Mouse (Mus musculus) heart, postnatal 4 days (tissue): ENCODE data around the gene Srsf5. TPM values are rescaled to one million over a fixed set of nuclear protein-coding genes. Genes with fewer than 3 reads are reported as not detected.
"Not testable (repeated sequence)": the region's sequence is repeated elsewhere in the genome, so short reads cannot be mapped to it uniquely, and the experiment has no call there.

Experiments used
- DNase-seq: peaks from one replicate; pipeline ENCODE4 v3.0.0; 2021
- total RNA-seq, 2 experiments: library from RNA; stranded (reverse); gene quantifications; 2 replicates each; pipeline ENCODE4 v1.2.3; 2021

Srsf5 gene
- total RNA-seq, 2 experiments from 2014 or later, result 317 to 328 TPM

DNA sequence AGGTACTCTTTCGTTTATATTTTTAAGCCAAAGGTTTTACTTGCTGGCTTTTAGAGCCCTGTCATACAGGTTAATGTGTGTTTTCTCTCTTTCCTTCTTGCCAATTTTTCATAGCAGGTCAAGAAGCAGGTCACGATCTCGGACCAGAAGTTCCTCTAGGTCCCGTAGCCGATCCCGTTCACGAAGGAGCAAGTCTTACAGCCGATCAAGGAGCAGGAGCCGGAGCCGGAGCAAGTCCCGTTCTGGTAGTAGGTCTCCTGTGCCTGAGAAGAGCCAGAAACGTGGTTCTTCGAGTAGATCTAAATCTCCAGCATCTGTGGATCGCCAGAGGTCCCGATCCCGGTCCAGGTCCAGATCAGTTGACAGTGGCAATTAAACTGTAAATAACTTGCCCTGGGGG is 4.3 kb downstream of the Srsf5 start:
- DNase-seq, result not testable (repeated sequence)

DNA sequence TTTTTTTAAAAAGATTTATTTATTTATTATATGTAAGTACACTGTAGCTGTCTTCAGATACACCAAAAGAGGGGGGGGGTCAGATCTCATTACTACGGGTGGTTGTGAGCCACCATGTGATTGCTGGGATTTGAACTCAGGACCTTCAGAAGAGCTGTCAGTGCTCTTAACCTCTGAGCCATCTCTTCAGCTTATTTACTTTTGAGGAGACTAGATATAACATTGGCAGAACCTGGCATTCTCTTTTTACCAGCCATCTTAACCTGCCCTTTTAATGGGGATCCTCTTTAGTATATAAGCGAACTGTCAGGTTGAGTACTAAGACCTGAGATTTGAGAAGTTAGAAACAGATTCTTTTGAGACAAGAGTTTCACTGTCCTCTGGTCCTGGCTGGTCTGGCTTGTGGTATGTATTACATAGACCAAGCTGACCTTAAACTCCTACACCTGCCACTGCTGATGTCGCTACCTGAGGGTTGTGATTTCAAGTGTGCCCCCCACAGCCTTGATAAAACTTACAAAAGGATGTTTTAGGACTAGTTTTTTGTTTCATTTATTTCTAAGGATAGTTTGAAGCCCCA is 6.4 kb downstream of the Srsf5 start:
- no peak for DNase-seq

DNA sequence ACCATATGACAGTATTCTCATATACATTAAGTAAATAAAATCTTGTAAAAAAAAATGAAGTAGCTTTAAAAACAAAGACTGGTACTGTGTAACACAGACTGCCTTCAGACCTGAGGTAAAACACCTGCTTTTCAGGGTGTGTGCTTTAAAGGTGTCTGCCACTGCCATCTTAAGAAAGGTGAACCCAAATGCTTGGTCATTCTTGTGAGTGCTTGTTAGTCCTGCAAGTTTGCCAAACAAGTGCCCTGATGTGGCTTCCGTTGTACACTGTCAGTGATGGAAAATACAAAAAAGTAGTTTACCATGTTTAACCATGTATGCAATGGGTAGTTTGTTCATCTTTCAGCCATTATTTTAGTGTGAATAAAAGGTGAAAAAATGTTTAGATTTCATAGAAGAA is 7.2 kb downstream of the Srsf5 start:
- no peak for DNase-seq

DNA sequence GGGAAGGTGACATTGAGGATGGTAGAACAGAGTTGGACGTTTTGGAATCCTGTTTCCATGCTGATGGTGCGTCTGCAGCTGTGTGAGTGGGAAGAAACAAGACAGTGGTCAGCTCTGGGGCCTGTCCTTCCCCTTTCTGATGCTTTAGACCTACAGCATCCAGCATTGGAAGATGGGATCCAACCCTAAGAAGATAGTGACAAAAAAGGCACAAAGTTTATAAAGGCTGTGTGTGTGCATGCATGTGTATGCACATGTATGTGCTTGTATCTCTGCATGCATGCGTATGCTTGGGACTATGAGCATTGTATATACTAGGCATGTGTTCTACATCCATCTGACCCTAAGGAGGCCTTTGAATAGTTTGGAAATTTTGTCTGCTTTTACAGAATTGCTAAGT is 10.7 kb downstream of the Srsf5 start:
- DNase-seq, result no peak

DNA sequence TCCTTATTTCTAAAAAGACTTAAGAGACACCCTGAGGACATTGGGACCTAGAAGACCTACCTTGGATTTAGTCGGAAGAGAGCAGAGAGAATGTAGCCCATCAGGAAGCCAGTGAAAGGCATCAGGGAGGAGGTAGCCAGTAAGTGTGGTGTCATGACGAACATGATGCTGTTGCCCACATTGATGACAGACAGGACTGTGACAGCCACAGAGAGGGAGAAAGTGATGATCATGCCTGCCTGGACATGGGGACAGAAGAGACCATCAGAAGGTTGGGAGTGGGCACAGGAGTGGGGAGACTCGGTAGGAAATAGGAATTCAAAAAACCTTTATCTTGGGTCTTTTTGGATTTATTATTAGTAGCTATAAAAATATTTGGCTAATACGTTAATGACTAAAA is 12.7 kb downstream of the Srsf5 start:
- no peak for DNase-seq

DNA sequence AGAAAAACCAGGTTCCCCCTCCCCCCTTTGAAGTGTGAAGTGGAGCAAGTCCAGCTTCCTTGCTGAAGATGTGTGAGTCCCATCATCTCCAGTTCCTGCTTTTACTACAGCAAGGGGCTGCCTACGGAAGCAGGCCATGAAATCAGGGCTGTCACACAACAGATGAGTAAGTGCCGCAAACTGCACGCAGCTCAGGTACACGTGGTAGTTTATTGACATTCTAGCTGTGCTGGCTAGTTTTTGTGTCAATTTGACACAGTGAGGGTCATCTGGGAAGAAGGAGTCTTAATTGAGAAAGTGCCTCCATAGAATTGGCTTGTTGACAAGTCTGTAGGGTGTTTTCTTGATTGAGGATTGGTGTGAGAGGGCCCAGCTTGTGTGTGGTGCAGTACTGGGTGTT is 17.3 kb downstream of the Srsf5 start:
- no peak for DNase-seq

DNA sequence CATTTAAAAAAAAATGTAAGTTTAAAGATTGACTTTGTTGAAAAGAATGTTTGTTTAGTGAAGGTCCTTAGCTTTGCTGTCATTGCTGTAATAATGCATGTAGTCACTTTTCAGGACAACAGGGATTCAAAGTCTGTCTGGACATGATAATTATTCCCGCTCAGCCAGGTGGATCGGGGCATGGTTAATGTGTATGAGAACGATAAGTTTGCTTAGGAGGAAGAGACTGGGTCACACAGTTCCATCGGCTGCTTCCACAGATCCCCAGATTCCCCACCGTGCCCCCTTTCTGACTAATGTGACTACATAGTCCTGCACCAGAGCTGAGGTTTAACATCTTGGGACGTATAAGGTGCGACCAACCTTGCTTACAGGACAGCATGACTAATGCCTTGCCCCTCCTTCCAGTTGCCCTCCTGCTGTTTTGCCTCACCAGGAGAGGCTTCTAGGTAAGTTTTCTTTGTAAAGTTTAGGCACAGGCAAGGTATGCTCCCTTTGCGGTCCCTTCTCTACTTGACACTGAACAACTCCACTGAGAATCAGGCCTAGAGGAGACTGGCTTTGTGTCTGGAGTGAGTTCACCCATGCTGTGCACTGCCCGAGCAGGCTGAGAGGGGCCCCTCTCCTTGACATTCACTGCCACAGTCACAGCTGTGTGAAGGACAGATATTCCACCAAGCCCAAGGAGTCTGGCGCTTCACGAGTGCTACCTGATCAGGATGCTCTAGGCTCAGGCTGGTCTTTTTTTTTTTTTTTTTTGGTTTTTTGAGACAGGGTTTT is 20.9 kb downstream of the Srsf5 start:
- no peak for DNase-seq

DNA sequence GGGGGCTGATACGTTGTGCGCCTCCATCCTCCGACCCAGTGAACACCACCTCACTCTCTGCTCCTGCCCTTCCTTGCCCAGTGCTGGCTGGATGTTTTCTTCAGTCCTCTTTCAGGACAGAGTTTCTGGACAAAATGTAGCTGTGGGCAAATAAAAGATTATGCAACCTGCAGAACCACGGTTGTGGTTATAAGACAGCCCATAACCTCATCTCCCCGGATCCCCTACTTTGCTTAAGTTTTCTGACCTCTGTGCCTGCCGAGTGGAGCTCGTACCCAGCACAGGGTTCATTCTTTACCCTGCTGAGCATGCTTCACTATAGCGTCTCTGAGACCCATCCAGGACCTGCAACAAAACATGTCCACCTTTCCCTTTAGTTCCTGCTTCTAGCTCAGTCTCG is 22.6 kb downstream of the Srsf5 start:
- DNase-seq, result no peak

DNA sequence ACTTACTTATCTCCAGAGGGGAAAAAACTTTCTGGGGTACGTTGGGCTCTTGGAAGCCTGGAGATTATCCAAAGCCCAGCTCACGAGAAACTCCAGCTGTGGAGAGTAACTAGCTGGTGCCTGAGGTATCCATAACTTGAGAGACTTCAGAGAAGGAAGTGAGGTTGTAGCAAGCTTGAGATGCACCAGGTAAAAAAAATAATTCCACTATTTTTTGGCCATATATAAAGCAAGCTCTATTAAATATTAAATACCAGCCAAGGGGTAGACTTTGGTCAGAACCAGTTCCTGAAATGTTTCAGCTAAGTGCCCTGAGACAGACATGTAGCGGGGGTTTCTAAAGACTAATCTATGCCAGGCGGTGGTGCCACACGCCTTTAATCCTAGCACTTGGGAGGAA is 23.3 kb downstream of the Srsf5 start, which contains the start of gene Slc10a1:
Gene Slc10a1 (minus strand): TSS at position 101 of the 400 bp plus-strand sequence.
- no peak for DNase-seq

DNA sequence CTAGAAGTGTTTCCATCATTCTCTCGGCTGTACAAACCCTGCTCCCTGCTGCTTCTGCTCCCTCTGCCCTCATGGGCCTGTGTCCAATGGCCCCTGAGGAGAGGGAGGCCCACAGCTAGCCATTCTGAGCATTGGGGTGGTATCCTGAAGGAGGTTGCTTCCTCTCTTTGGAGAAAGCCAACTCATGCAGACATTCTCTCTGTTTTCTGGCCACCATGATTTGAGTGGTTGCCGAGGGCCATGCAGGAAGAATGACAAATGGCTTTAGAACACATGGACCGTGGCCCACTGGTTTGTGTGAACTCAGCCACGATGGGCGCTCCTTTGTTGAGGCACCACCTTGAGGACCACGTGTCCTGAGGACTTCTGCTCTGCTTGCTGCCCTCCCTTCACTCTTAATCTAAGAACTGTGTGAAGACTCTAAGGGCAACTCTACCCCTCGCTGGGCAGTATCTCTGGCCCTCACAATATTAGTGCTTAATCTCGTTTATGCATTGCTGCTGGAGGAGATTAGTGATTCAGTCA is 24.9 kb downstream of the Srsf5 start:
- no peak for DNase-seq

DNA sequence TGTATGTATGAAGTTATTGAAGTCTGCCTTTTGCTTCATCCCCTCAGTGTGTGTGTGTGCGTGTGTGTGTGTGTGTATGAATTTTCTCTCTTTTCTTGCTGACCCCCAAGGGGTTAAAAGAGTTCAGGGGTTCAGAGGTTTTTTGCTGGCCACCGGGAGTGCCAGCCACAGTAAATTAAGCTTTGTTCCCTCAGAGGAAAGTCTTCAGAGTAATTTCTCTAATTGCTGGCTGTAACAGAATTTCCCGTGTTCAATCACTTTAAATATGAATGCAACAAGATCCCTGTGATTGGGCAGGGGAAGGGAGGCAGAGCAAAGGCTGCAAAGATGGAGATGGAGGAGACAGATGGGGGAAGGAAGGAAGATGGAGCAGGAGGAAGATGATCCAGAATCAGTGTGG is 26.5 kb downstream of the Srsf5 start:
- DNase-seq, result no peak

DNA sequence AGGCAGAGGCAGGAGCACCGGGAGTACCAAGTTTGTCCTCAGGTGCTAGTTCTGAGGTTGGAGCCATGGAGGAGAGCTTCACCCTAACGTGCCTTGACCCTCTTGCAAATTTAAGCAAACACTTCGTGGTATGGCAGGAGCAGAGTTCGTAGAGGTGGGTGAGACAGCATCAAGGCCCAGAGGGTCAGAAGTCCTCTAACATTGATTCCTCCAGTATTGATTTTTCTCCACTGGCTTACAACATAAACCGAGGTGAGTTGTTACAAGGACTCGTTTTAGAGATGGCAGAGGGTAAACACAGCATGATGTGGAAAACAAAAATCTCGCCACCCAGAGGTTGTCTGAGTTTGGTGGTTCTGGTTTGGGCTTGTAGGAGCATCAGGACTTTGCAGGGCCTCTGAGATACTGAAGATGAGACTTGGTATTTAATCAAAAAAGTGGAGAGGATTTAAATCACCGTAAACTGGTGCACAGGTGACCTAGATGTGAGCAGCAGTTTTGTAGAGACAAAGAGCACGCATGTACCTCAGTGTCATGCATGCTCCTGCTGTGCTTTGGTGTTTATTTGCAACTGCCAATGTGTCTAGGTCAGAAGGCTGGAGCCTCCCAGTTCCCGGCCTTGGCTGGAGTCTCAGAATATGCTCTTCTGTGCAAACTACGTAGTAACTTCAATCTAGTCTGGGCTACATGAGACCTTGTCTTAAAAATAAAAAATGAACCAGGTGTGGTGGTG is 30.8 kb downstream of the Srsf5 start:
- DNase-seq, result no peak

DNA sequence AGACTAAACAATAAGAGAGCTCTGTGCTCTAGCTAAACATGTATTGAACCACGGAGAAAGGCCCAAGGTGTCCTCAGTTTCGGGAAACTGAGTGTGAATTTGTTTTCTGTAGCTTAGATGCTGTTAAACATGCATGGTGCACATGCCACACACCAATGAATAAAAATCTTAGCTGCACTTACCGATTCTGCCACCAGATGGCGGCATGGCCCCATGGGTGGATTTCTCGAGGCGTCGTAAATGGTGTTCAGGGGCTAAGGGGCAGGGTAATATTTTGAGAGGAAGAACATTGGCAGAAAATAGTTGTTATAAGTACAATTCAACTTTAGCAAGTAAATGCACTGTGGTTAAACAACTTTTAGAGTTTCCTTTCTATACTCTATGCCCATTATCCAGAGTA is 37.0 kb downstream of the Srsf5 start:
- DNase-seq, result peak; percentile 82

DNA sequence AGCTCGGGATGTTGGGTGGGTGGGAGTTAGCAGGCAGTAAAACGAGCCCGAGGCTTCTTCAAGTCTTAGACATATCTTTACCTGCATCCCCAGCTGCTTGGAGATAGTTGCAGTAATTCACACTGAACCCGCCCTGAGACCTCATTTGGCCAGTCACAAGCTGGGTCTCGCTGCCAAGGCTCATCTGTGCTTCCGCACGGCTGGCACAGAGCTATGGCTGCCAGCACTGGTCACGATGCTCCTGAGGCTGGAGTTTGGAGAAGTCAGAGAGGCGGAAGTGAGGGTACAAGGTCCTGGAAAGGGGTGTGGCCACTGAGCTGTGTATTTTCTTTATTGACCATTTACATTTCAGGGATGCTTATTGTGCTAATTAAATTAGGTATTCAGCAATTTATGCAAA is 38.4 kb downstream of the Srsf5 start:
- DNase-seq, result no peak

DNA sequence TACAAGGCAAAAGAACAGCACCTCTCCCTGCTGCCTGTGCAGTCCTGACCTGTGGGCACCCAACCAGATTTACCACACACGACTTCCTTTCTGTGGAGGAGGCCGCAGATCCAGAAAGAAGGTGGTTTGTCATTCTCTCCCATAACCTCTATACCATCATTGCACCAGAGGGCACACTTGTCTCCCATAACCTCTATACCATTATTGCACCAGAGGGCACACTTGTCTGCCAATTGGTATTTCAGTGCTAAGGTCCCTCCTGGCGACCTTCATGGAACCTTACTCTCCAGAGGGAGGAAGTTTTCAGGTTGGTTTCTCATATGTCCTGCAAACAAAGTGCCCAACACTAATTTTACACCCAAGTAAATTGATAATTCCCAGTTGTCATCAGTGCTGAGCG is 41.3 kb downstream of the Srsf5 start:
- no peak for DNase-seq

DNA sequence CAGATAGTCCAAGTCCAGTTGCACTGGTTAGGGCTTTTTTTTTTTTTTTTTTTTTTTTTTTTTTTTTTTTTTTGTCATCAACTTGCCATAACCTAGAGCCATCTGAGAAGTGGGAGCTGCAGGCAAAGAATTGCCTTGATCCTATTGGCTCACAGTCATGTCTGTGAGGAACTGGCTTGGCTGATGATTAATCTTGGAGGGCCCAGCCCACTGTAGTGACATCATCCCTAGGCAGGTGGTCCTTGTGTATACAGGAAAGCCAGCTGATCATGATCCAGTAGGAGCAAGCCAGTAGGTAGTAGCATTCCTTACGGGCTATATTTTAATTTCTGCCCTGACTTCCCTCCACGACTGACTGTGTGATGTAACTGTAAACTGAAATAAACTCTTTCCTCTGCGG is 43.0 kb downstream of the Srsf5 start:
- DNase-seq, result no peak

DNA sequence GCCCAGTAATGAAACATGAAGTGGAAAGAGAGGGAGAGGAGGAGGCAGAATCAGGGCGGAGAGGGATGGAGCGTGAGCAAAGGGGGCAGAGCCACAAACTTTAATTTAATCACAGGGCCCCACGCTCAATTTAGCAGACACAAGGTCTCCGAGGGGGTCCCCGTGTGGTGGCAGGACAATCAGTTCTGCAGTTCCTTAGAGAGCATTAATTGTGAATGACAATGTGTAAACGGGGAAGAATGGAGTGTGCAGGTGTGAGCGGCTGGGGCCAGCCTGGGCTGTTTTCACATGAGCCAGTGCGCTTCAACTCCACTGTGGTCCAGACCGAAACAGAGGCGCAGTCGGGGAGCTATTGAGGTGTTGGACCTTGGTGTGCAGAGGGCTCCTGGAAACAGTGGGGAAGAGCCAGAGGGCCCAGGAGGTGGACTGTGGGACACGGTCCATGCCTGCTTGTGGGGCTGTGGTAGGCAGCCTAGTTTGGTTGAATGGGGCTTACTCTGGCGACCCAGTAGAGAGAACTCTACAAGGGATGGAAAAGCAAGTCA is 45.7 kb downstream of the Srsf5 start:
- no peak for DNase-seq

DNA sequence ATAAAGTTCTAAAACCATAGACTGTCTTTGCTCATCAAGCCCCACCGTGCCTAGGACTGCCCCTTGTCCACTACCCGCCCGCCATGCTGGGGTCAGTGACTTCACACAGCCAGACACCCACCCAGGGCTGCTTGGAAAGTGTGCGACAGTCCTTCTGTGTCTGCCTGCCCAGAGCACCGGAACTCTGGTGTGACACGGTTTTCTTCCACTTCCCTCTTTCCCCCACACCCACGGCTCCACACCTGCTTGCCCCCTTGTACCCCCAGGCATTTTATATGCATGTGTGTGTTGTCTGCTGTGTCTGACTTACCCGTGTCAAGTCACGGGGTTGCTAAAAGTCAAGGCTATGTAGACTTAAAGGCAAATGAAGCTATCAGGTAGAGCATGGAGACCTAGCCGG is 46.5 kb downstream of the Srsf5 start:
- no peak for DNase-seq

DNA sequence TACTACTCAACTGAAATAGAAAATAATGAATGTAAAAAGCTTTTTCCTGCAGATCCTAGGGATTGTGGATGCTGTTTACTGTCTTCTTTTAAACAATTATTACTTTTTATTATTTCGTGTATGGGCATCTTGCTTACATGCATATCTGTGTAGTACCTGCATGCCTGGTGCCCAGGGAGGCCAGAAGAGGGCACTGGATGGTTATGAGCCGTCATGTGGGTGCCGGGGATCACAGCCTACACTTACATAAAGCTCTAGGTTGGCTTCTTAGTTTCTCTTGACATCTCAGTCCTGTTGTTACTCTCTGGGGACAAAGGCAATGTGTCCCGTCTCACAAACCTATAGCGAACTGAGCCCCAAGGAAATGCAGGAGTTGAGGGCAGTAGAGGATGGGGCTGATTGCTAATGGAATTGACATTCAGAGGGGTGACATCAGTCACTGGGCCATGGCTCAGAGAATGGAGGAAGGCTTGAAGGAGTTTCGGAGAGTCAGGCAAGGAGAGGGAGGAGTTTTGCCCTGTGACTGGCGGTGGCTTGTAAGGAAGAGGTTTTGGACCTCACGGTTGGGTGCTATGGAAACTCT is 47.3 kb downstream of the Srsf5 start:
- no peak for DNase-seq

DNA sequence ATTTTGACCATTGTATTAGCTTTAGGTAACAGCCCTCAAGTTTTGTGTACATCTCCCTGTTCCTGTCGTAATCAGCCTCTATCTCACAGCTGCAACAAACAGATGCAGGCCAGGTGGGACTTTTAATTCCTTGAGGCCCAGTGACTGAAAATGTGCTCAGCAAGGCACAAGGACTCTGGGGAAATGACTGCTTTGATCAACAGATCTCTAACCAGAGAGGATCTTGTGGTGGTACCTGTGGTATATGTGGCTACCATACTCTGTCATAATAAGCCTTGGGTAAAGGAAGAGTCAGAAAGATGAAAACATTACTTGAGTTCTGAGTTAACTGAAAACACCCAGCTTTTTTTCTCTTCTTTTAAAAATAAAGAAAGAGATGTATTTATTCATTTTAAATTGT is 48.5 kb downstream of the Srsf5 start:
- DNase-seq, result no peak

DNA sequence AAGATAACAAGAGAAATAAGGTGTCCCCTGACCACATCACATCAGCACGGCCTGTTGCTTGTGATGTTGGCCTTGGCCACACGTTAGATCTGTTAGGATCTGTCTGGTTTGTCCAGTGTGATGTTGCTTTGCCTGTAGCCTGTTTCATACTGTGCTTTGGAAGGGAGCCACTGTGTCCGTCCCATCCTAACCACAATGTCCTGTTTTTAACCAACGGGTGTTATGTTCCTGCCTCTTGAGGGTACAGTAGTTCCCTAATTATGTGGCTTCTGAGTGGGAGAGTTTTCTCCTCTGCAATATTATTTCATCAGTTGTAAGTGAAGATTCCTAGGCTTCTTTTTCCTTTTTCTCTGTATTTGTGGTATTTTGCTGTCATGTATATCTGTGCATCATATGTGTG is 50.0 kb downstream of the Srsf5 start:
- no peak for DNase-seq

DNA sequence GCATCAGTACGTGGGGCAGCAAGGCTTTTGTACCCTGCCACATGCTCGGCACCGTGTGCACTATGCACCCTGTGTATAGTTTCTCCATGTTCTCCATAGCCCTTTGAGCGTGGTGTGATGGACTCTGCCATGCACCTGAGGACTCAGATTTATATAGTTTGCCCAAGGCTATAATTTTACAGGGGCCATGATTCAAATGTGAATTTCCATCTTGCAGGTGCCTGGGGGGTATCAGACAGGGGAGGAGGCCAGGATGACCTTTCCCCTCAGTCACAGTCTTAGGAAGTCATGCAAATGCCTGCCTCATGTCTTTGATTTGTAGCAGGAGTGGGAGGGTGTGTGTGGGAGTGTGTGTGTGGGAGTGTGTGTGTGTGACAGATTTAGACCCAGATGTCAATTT is 52.3 kb downstream of the Srsf5 start:
- DNase-seq, result no peak
